Mouse (Mus musculus) R1 (cell line): ENCODE results near the gene Gimap7.
"Not testable (repeated sequence)": the region's sequence is repeated elsewhere in the genome, so short reads cannot be mapped to it uniquely, and the experiment has no call there.

Experiments used
- DNase-seq: peaks from one replicate; pipeline ENCODE4 v3.0.0-alpha.2; 2018; ENCODE audit warnings: low read depth, low spot score

Gimap7 gene

GRCm38 (mm10) chr6:48718455-48718854 lies at the start of gene Gimap7, which contains the start of gene Gm28053:
Gene Gimap7 (plus strand): TSS chr6:48718621.
Gene Gm28053 (plus strand): TSS chr6:48718607.
- DNase-seq, result peak; percentile 34

DNA sequence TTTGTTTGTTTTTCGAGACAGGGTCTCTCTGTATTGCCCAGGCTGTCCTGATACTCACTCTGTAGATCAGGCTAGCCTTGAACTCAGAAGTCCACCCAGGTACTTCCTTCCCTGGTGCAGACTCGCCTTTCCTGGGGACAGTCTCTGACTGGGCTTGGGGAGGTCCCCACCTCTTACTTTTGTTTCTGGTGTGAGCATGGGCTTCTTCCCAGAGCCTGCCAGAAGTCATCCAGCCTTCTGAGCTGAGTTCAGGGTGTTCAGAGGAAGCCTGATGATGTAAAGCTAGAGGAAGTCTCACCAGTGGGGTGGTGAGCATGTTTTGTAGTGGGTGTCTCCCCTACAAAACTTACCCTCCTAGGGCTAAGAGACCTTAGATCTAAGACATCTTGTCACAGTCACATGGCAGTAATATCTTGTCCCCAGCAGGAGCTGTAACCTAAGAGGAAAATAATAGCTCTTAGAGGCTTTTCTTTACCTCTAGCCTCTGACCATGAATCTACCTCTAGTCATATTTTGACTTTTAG lies 48.9 kb upstream of the Gimap7 start:
- DNase-seq, result no peak

DNA sequence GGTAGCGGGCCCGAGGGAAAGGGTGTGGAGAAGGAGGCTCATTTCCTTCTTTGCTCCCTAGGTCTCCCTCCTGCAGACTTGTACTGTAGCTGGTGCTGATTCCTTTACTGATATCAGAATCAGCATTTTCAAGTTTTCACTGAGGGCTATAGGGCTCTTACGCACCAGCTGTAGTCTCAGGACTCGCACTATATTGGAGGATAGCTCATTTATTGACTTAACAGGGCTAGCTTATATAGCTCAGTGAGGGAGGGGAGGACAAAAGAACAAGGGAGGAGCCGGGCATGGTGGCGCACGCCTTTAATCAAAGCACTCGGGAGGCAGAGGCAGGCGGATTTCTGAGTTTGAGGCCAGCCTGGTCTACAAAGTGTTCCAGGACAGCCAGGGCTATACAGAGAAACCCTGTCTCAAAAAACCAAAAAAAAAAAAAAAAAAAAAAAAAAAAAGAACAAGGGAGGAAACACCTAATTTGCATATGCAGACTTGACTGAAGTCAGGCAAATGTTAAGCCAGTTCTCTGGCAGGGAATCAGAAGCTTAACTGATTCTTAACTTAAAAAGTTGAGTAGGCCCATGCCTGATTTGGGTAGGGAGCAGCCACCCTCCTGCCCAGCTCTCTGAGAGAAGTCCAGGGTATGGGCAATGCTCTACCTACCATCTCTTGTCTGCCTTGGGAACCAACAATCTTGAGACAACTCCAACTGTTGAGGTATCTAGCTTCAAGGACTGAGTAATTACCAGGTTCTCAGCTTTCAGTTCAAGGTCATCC lies 43.9 kb upstream of the Gimap7 start:
- DNase-seq, result peak; percentile 55

GRCm38 (mm10) chr6:48675400-48675930 lies 43.0 kb upstream of the Gimap7 start:
- no peak for DNase-seq

DNA sequence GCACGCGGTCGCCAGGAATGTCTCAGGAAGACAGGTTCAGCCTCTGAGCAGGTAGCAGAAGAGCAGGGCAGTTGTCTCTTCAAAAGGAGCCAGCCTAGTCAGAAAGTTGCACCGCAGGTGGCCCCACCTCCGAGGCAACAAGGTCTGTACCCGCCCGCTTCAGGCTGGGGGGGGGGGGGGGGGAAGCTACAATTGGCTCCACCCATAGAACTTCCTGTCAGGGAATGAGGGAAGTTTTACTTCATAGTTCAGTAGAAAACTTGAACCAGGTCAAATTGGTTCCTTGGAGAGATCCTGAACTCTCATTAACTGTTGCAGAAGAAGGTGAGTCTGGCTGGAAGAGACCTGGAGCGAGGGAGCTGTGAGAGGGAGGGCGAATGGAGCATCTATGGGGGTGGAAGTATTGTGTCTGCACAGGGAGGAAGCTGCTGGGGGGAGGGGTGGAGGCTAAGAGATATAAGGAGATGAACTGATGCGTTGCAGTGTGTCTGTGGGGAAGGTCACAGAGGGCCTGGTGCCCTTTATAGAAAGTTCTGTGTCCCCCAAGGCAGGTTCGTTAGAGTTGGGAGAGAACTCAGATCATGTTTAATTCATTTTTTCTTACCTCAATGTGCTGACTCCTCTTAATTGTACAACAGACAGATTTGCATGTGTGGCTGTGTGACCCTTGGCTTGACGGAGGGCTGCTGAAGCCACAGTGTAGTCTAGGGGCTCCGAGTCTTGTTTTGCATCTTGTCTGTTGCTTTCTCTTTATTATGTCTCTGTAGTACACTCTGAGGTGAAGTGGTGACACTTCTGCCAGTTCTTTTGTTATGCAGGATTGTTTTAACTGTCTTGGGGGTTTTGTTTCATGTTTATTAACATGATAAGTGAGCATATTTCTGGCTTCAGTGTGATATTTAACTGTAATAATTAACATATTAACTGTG lies 42.2 kb upstream of the Gimap7 start, which contains the start of gene Gimap9:
Gimap9 (plus strand) TSS at position 199 of the 929 bp plus-strand sequence.
- peak; percentile 80 for DNase-seq

- DNase-seq, result no peak
Observed at GRCm38 (mm10) chr6:48676860-48677415, 41.5 kb upstream of the Gimap7 start.

GRCm38 (mm10) chr6:48677492-48678345 lies 40.7 kb upstream of the Gimap7 start:
- DNase-seq, result no peak

DNA sequence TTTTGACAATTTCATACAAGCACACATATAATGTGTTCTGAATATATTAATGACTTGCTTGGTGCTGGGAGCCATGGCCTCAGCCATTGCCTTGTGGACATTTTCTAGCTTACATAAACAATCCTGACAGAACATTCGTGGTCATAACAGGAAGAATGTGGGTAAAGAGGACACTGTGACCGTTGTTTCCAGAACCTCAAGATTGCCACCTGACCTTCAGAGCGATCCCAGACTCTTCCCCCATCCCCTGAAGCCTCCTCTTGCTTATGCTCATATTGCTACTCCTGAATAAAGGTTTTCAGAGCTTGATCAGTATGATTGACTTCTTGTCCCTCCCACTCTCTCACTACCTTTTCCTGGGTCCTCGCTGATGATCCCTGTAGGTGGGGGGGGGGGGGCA lies 40.0 kb upstream of the Gimap7 start:
- DNase-seq, result no peak

- DNase-seq, result no peak
Observed at GRCm38 (mm10) chr6:48679701-48680100, 38.7 kb upstream of the Gimap7 start.

DNA sequence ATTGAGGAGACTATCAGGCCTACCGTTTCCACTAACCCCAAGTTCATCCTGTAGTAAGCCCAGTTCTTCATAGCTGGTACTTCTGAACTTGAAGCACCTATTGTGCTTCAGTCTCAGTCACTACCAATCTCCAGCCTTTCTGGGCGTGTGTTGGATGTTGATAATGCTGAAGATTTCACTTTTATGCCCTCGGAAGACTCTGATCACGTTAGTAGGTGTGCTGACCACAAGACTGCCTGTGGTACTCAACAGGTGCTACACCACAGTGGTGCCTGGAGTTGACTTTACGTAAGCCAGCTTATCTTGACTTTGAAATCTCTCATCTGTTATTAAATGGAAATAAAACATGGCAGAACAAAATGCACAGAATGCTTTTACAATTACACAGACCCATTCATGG lies 38.0 kb upstream of the Gimap7 start:
- DNase-seq, result no peak

DNA sequence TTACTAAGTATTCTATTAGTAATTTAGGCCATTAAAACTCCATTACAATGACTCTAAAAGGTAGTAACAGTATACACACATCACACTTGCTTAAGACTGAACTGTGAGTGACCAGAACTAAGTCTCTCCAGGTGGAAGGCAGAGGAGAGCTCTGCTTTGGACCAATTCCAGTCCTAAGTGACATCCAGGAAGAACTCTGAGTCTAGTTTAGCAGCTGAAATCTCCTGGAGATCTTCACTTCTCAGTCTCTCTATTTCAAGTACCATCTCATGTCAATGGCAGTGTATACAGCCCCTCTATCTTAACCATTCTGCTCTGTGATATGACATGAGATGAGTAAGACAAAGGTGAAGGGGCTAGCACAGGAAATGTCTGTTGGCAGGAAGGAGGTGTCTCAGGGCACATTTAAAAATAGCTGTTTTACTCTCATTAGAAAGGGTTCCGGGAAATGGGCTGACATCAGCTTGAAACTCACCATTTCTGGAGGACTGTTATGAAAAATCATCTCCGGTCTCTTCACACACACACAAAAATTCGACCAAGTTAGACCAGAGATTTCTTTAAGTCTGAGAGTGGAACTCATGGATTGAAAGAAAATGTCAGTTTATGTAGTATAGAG lies 36.8 kb upstream of the Gimap7 start:
- DNase-seq, result no peak

- no peak for DNase-seq
Observed at GRCm38 (mm10) chr6:48682271-48682670, 36.1 kb upstream of the Gimap7 start.

- DNase-seq, result not testable (repeated sequence)
Observed at GRCm38 (mm10) chr6:48683263-48683821, 35.1 kb upstream of the Gimap7 start.

GRCm38 (mm10) chr6:48684319-48684718 lies 34.1 kb upstream of the Gimap7 start, which contains the start of gene Gimap4:
Gene Gimap4 (plus strand): TSS chr6:48684549.
- DNase-seq, result no peak

DNA sequence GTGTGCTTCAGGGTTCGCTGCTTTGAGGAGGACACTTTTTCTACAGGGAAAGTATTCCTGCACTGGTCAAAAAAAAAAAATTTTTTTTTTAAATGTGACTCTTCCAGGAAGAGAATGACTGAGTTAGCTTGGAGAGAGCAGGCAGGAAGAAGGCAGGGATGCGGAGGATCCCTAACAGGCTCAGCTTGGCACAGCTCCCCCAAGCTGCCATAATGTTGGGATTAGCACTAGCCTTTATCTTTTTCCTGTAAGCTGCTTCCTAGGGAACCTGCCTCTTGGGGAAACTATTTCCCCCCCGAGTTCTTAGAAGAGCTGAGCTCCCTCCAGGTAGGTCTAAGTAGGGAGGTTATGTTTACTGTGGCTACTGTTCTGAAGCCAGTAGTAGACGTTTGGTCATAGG lies 33.6 kb upstream of the Gimap7 start:
- DNase-seq, result no peak

DNA sequence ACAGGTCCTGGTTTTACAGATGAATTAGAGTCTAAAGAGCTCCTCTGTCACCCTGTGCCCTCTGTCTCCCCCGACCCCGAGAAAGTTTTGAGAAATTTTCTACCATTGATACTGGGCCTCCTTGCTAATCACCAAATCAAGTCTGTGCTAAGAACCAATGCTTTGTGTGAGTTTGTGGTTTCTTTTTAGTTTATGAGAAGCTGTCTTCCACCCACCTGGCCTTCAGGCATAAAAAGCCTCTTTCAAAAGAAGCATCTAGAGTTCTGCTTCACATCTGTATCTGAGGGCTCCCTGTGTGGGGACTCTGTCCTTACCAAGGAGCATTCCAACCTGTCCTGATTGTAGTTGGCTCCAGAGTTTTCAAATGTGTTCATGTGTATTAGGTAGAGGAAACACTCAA lies 33.2 kb upstream of the Gimap7 start:
- no peak for DNase-seq

DNA sequence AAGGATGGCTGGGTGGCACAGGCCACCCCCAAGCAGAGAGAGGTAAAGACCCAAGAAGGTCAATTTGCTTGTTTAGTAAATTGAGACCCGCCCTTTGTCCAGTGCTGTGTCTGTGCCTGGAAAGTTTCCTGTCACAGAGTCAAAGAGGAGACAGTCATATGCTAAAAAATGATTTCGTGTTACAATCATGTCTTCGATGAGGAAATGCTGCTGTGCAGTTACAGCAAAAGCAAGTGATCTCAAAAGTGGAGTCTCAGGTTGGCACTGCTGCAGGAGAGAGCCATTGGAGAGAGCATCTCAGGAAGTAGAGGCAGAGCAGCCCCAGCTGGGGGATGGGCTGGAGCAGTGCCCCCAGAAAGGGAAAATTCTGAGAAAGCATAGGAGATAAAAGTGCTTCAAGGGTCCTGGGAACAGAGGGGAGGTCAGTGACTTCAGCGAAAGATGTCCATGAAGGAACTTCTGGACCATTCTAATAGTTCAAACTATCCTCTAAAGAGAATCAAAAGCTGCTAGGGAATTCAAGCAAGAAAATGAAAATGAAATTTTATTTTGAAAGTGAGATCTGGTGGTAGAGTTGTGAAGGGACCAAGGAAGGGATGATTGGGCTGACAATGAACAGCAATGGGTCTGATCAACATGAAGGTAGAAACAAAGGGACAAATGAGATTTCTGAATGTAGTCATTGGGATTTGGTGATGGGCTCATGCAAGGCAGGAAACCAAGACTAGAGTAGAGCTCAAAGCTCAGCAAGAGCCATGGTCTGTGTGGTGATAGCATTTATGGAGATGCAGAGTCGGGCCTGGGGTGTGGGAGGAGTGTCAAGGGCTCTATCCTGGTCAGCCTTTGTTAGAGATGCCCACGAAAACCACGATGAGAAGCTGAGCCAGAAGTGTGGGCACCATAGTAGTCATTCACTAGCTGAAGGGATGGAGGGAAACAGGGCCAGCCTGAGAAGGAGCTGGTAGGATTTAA lies 32.4 kb upstream of the Gimap7 start:
- DNase-seq, result no peak

DNA sequence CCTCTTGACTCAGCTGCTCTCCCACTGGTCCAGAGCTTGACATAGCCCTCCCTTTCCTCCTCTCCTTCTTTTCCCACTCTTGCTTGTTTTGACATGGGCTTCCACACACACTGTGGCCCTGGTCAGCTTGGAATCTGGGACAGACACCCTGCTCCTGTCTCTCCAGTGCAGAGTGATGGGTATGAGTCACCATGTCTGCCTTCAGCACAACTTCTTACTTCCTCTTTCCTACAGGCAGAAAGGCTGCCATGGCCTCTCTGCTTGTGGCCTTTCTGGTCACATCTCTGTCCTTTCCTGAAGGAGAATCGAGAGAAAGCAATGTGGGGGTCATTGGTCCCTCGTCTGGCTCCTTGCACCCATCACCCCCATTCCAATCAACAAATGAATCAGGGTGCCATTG lies 31.3 kb upstream of the Gimap7 start:
- no peak for DNase-seq

DNA sequence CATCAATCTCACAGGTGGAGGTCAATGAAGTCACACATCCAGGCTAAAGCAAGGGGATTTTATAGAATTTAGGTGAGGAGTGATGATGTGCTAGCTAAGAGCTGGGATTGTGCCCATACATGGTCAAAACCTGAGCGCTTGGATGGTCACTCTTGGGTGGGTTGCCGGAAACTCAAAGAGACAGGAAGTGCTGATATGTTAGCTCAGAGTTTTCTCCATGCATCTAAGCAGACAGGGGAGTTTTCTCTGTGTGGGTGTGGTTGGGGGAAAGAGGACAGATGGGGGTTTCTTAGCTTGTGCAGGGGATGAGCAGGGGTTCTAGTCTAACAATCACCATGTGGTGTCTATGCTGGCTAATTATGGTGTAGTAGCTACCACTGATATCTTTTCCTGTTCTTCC lies 29.1 kb upstream of the Gimap7 start:
- no peak for DNase-seq
